Mouse (Mus musculus): ENCODE results near the gene Btnl10. TPM values are rescaled to one million over a fixed set of nuclear protein-coding genes. Genes with fewer than 3 reads are reported as not detected.
A peak's percentile ranks its signal among the peaks of the same experiment; 100 is the strongest.

Gene Btnl10
- polyA plus RNA-seq, 1 experiment, result not detected

- Histone ChIP-seq H3ac (ENCODE audit: control insufficient read depth, insufficient read length) (peak within 1 kb of the TSS; percentile 5), H3K79me2 (ENCODE audit: control insufficient read depth, insufficient read depth) (peaks cover 8% of the 10 kb centered on the region), H3K36me3 (ENCODE audit: control insufficient read depth, insufficient read depth) (no peaks in the 10 kb centered on the region), H3K4me3 (peak within 1 kb of the TSS; percentile 60), H3K4me2 (ENCODE audit: low read depth) (peak within 1 kb of the TSS; percentile 98), H3K27me3 (ENCODE audit: control insufficient read depth, insufficient read depth, insufficient read length) (no peaks in the 10 kb centered on the region)
- peak; percentile 94 for TF ChIP-seq POLR2A (IDR thresholded peaks at IDR 0.05; ENCODE audit: insufficient read length, low read depth)
- peak in 1 of 3 experiments; percentile 11 for TF ChIP-seq MYOD1 (IDR thresholded peaks at IDR 0.05; ENCODE audit: control insufficient read depth in 1 of 3, insufficient read length in 2 of 3, low read depth in 2 of 3)
- peak; percentile 68 for TF ChIP-seq POLR2AphosphoS2 (IDR thresholded peaks at IDR 0.05; ENCODE audit: insufficient read length, low read depth)
- no peak for TF ChIP-seq E2F4 (IDR thresholded peaks at IDR 0.05; ENCODE audit: insufficient read depth)
- TF ChIP-seq MYOG (IDR thresholded peaks at IDR 0.05; ENCODE audit: control insufficient read depth in 1 of 3, insufficient read depth in 1 of 3, insufficient read length in 2 of 3, low read depth in 2 of 3), result peak in 1 of 3 experiments; percentile 49
Observed at GRCm38 (mm10) chr11:58903511-58904409, 13.9 kb upstream of the Btnl10 start, which contains the start of gene Zfp39. Gene Zfp39 (minus strand): TSS chr11:58904225.

- Histone ChIP-seq H3K4me3 (peak overlapping the region; percentile 60), H3K4me2 (ENCODE audit: low read depth) (peak overlapping the region; percentile 98), H3K27me3 (ENCODE audit: control insufficient read depth, insufficient read depth, insufficient read length) (no peaks in the 10 kb centered on the region), H3ac (ENCODE audit: control insufficient read depth, insufficient read length) (peak overlapping the region; percentile 5), H3K36me3 (ENCODE audit: control insufficient read depth, insufficient read depth) (no peaks in the 10 kb centered on the region), H3K79me2 (ENCODE audit: control insufficient read depth, insufficient read depth) (peaks cover 8% of the 10 kb centered on the region)
- no peak for TF ChIP-seq POLR2AphosphoS2 (IDR thresholded peaks at IDR 0.05; ENCODE audit: insufficient read length, low read depth)
- no peak for TF ChIP-seq MYOD1 (IDR thresholded peaks at IDR 0.05; ENCODE audit: control insufficient read depth in 1 of 3, insufficient read length in 2 of 3, low read depth in 2 of 3)
- TF ChIP-seq SRF (IDR thresholded peaks at IDR 0.05; ENCODE audit: control insufficient read depth, insufficient read length, low read depth), result no peak
- no peak for TF ChIP-seq CEBPB (IDR thresholded peaks at IDR 0.05; ENCODE audit: insufficient read depth, poor library complexity, severe bottlenecking)
- no peak for TF ChIP-seq REST (IDR thresholded peaks at IDR 0.05; ENCODE audit: insufficient read depth, insufficient read length)
- no peak for TF ChIP-seq USF1 (IDR thresholded peaks at IDR 0.05; ENCODE audit: low read depth)
- no peak for TF ChIP-seq E2F4 (IDR thresholded peaks at IDR 0.05; ENCODE audit: insufficient read depth)
- TF ChIP-seq MAX (IDR thresholded peaks at IDR 0.05; ENCODE audit: low read depth), result no peak
- TF ChIP-seq TCF3 (IDR thresholded peaks at IDR 0.05; ENCODE audit: insufficient read length, low read depth), result no peak
- TF ChIP-seq POLR2A (IDR thresholded peaks at IDR 0.05; ENCODE audit: insufficient read length, low read depth), result no peak
- TF ChIP-seq TCF12 (IDR thresholded peaks at IDR 0.05; ENCODE audit: insufficient read depth, poor library complexity, severe bottlenecking), result no peak
- no peak for TF ChIP-seq MYOG (IDR thresholded peaks at IDR 0.05; ENCODE audit: control insufficient read depth in 1 of 3, insufficient read depth in 1 of 3, insufficient read length in 2 of 3, low read depth in 2 of 3)
Observed at GRCm38 (mm10) chr11:58904410-58904718, 13.3 kb upstream of the Btnl10 start.

GRCm38 (mm10) chr11:58904838-58905237 is 12.9 kb upstream of the Btnl10 start:
- peak overlapping the region; percentile 60 for H3K4me3 ChIP-seq
- H3K79me2 ChIP-seq (ENCODE audit: control insufficient read depth, insufficient read depth), result peaks cover 8% of the 10 kb centered on the region
- no peak overlapping the region for H3ac ChIP-seq (ENCODE audit: control insufficient read depth, insufficient read length)
- no peak for TF ChIP-seq MYOG (IDR thresholded peaks at IDR 0.05; ENCODE audit: control insufficient read depth in 1 of 3, insufficient read depth in 1 of 3, insufficient read length in 2 of 3, low read depth in 2 of 3)
- no peak for TF ChIP-seq POLR2AphosphoS2 (IDR thresholded peaks at IDR 0.05; ENCODE audit: insufficient read length, low read depth)
- TF ChIP-seq TCF3 (IDR thresholded peaks at IDR 0.05; ENCODE audit: insufficient read length, low read depth), result no peak
- no peak for TF ChIP-seq MYOD1 (IDR thresholded peaks at IDR 0.05; ENCODE audit: control insufficient read depth in 1 of 3, insufficient read length in 2 of 3, low read depth in 2 of 3)
- TF ChIP-seq POLR2A (IDR thresholded peaks at IDR 0.05; ENCODE audit: insufficient read length, low read depth), result no peak
- TF ChIP-seq SRF (IDR thresholded peaks at IDR 0.05; ENCODE audit: control insufficient read depth, insufficient read length, low read depth), result no peak
- TF ChIP-seq E2F4 (IDR thresholded peaks at IDR 0.05; ENCODE audit: insufficient read depth), result no peak
- no peak for TF ChIP-seq CEBPB (IDR thresholded peaks at IDR 0.05; ENCODE audit: insufficient read depth, poor library complexity, severe bottlenecking)
- TF ChIP-seq TCF12 (IDR thresholded peaks at IDR 0.05; ENCODE audit: insufficient read depth, poor library complexity, severe bottlenecking), result no peak
- no peak for TF ChIP-seq USF1 (IDR thresholded peaks at IDR 0.05; ENCODE audit: low read depth)
- no peak for TF ChIP-seq REST (IDR thresholded peaks at IDR 0.05; ENCODE audit: insufficient read depth, insufficient read length)
- no peak for TF ChIP-seq MAX (IDR thresholded peaks at IDR 0.05; ENCODE audit: low read depth)
- H3K27me3 ChIP-seq (ENCODE audit: control insufficient read depth, insufficient read depth, insufficient read length), result no peaks in the 10 kb centered on the region
- H3K36me3 ChIP-seq (ENCODE audit: control insufficient read depth, insufficient read depth), result no peaks in the 10 kb centered on the region
- H3K4me2 ChIP-seq (ENCODE audit: low read depth), result peak overlapping the region; percentile 98

GRCm38 (mm10) chr11:58913776-58914175 is 3.9 kb upstream of the Btnl10 start:
- Histone ChIP-seq H3ac (ENCODE audit: control insufficient read depth, insufficient read length) (no peak overlapping the region), H3K36me3 (ENCODE audit: control insufficient read depth, insufficient read depth) (no peaks in the 10 kb centered on the region), H3K79me2 (ENCODE audit: control insufficient read depth, insufficient read depth) (no peaks in the 10 kb centered on the region), H3K4me2 (ENCODE audit: low read depth) (no peak overlapping the region), H3K27me3 (ENCODE audit: control insufficient read depth, insufficient read depth, insufficient read length) (no peaks in the 10 kb centered on the region), H3K4me3 (no peak overlapping the region)
- no peak for TF ChIP-seq TCF3 (IDR thresholded peaks at IDR 0.05; ENCODE audit: insufficient read length, low read depth)
- no peak for TF ChIP-seq MYOG (IDR thresholded peaks at IDR 0.05; ENCODE audit: control insufficient read depth in 1 of 3, insufficient read depth in 1 of 3, insufficient read length in 2 of 3, low read depth in 2 of 3)
- TF ChIP-seq TCF12 (IDR thresholded peaks at IDR 0.05; ENCODE audit: insufficient read depth, poor library complexity, severe bottlenecking), result no peak
- no peak for TF ChIP-seq USF1 (IDR thresholded peaks at IDR 0.05; ENCODE audit: low read depth)
- no peak for TF ChIP-seq REST (IDR thresholded peaks at IDR 0.05; ENCODE audit: insufficient read depth, insufficient read length)
- no peak for TF ChIP-seq E2F4 (IDR thresholded peaks at IDR 0.05; ENCODE audit: insufficient read depth)
- TF ChIP-seq CEBPB (IDR thresholded peaks at IDR 0.05; ENCODE audit: insufficient read depth, poor library complexity, severe bottlenecking), result no peak
- TF ChIP-seq POLR2AphosphoS2 (IDR thresholded peaks at IDR 0.05; ENCODE audit: insufficient read length, low read depth), result no peak
